Mouse (Mus musculus): ENCODE measurements around the gene Gm266.

DNA sequence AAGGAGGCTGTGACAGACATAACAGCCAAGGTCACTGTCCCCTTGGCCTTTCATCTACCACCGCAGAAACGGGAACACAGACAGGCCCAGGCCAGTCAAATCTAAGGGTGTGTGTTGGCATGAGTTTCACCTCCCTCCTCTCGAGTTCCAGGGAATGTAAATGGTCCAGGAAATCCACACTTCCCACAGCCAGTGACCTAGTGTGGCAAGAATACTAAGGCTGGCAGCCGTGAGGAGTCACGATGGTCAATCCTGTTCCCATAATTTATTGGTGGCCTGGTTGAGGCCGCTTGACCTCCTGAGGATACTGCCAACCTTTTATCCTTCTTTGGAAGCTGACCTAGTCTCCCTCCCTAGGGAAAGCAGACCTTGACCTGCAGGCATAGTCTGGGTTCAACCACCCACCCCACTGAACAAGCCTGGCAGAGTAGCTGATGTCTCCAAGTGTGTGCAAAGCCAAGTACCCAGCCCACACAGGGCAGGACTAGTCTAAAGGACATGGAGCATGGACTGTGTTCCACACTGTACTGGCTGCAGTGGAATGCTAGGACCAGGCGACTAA, 28.7 kb upstream of the Gm266 start:
- TF ChIP-seq CTCF (IDR thresholded peaks at IDR 0.05; ENCODE audit: low read depth): no peak
- TF ChIP-seq EP300 (IDR thresholded peaks at IDR 0.05; ENCODE audit: low read depth): no peak

All from heart, postnatal 0 days (tissue).